In the genomic region with DNA sequence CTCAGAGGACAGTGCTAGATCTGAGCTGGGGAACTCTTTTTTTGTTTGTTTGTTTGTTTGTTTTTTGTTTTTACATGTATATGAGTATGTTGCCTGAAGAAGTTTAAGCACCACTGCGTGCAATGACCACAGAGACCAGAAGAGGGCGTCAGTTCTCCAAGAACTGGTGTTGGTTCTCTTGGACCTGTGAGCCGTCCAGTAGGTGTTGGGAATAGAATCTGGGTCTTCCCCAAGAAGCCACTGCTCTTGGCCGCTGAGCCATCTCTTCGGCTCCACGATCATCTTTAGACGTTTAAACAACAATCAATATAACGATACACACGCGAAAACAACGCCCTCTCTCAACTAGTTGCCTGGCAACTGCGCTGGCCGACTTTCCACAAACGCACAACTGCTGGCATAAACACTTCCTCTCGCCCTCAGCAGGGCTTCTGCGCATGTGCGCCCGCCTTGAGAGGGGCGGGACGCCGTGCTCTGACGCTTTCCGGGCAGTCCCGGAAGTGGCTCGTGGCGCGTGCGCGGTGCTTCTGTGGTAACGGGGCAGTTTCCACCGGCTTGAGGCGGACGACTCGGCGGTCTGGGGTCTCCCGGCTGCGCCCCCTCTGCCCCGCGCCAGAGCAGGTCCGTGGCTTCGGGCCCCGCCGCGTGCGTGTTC, we compare ENCODE assay signal across 1 mouse cellular context.
TF ChIP-seq lines count a peak whose summit lies in the region.

A gene (plus strand): TSS at position 488 of the 655 bp plus-strand sequence.

TF ChIP-seq in MEL, 35 proteins besides CTCF, POLR2A, EP300 and RAD21 (continued from another document):
- TF ChIP-seq USF2 (IDR thresholded peaks at IDR 0.05; ENCODE audit: borderline replicate concordance in 1 of 2, insufficient read depth in 1 of 2, low read depth in 1 of 2, low read length in 2 of 2) (no peak), SMC3 (IDR thresholded peaks at IDR 0.05; ENCODE audit: low read depth, low read length) (peak; percentile 93)
TF ChIP-seq in MEL: peak in this region for 11.
